ENCODE assay signal across 8 mouse cellular contexts in genomic region chr8:119862390-119862734, GRCm38 (mm10). TPM values are rescaled to one million over a fixed set of nuclear protein-coding genes. Genes with fewer than 3 reads are reported as not detected.
A peak's percentile ranks its signal among the peaks of the same experiment; 100 is the strongest.
DNase-seq lines count a peak whose midpoint lies in the region; ATAC-seq and TF ChIP-seq lines count a peak whose summit lies in the region.

No protein-coding gene starts in this region.

- H3K9ac ChIP-seq in embryonic facial prominence, embryonic 11.5 days (replicated peaks; ENCODE audit: low read length): peak overlapping the region; percentile 79
- peak overlapping the region; percentile 94 for H3K9ac ChIP-seq in hindbrain, embryonic 16.5 days (ENCODE audit: low read depth, low read length)
- H3K9ac ChIP-seq in midbrain, embryonic 16.5 days (ENCODE audit: low read depth, low read length): peak overlapping the region; percentile 86

- peak overlapping the region; percentile 77 for H3K27ac ChIP-seq in left cerebral cortex, adult 2 months
- H3K27ac ChIP-seq in embryonic facial prominence, embryonic 11.5 days (replicated peaks; ENCODE audit: low read depth, low read length): no peak overlapping the region
- H3K27ac ChIP-seq in hindbrain, embryonic 16.5 days (ENCODE audit: low read depth, low read length): peak overlapping the region; percentile 68
- H3K27ac ChIP-seq in midbrain, embryonic 16.5 days (ENCODE audit: low read length): peak overlapping the region; percentile 70

- H3K4me3 ChIP-seq in left cerebral cortex, adult 2 months: peak overlapping the region; percentile 97
- peak overlapping the region; percentile 71 for H3K4me3 ChIP-seq in embryonic facial prominence, embryonic 11.5 days (ENCODE audit: low read depth, low read length)
- H3K4me3 ChIP-seq in hindbrain, embryonic 16.5 days (ENCODE audit: low read length): peak overlapping the region; percentile 91
- peak overlapping the region; percentile 81 for H3K4me3 ChIP-seq in midbrain, embryonic 16.5 days (ENCODE audit: low read depth, low read length)

- intact Hi-C loops in left cerebral cortex, adult 2 months (cut with DNase I): loop anchor here (2.0 kb wide), 1 partner anchor 64 kb away; no protein-coding TSS in a partner anchor
- intact Hi-C loops in left cerebral cortex, postnatal 10 days (cut with DNase I): no loop called here

- H3K36me3 ChIP-seq in embryonic facial prominence, embryonic 11.5 days (replicated peaks; ENCODE audit: control insufficient read depth, insufficient read depth, low read depth, low read length): no peaks in the 10 kb centered on the region
- H3K36me3 ChIP-seq in hindbrain, embryonic 16.5 days (ENCODE audit: control insufficient read depth, insufficient read depth, low read length): no peaks in the 10 kb centered on the region
- no peaks in the 10 kb centered on the region for H3K36me3 ChIP-seq in midbrain, embryonic 16.5 days (ENCODE audit: control insufficient read depth, insufficient read depth, low read length)

- no peak for DNase-seq in left cerebral cortex, adult 2 months (ENCODE audit: extremely low spot score in 1 of 2, low spot score in 2 of 2)
- no peak for DNase-seq in left cerebral cortex, postnatal 10 days (ENCODE audit: extremely low spot score in 1 of 2, low spot score in 2 of 2)
- DNase-seq in embryonic facial prominence, embryonic 11.5 days (ENCODE audit: low spot score): peak; percentile 38
- no peak for DNase-seq in urinary bladder, postnatal 36 days (ENCODE audit: low spot score in 2 of 2)
- DNase-seq in adrenal gland, adult (ENCODE audit: inconsistent age in 2 of 2, low spot score in 1 of 2): no peak
- DNase-seq in ovary, postnatal 36 days (ENCODE audit: low spot score): no peak

- no peak for TF ChIP-seq CTCF in left cerebral cortex, adult 2 months (IDR thresholded peaks at IDR 0.05)

- no peaks in the 10 kb centered on the region for H3K9me3 ChIP-seq in embryonic facial prominence, embryonic 11.5 days (replicated peaks; ENCODE audit: control insufficient read depth, low read length)
- no peaks in the 10 kb centered on the region for H3K9me3 ChIP-seq in hindbrain, embryonic 16.5 days (ENCODE audit: control insufficient read depth, low read length)
- H3K9me3 ChIP-seq in midbrain, embryonic 16.5 days (replicated peaks; ENCODE audit: control insufficient read depth, low read length, poor library complexity, severe bottlenecking): no peaks in the 10 kb centered on the region

- peak overlapping the region; percentile 91 for H3K4me2 ChIP-seq in embryonic facial prominence, embryonic 11.5 days (ENCODE audit: low read depth, low read length)
- H3K4me2 ChIP-seq in hindbrain, embryonic 16.5 days (ENCODE audit: low read length): peak overlapping the region; percentile 87
- peak overlapping the region; percentile 72 for H3K4me2 ChIP-seq in midbrain, embryonic 16.5 days (ENCODE audit: low read length)

- 0 out of 2 replicates have a peak, but pooled peaks cover 4% of the 10 kb centered on the region for H3K27me3 ChIP-seq in embryonic facial prominence, embryonic 11.5 days (ENCODE audit: control insufficient read depth, insufficient read depth, low read length)
- H3K27me3 ChIP-seq in hindbrain, embryonic 16.5 days (replicated peaks; ENCODE audit: control insufficient read depth, insufficient read depth, low read length): no peaks in the 10 kb centered on the region
- H3K27me3 ChIP-seq in midbrain, embryonic 16.5 days (ENCODE audit: control insufficient read depth, insufficient read depth, low read depth, low read length): no peaks in the 10 kb centered on the region

- ATAC-seq in embryonic facial prominence, embryonic 11.5 days (replicated peaks; ENCODE audit: insufficient number of reproducible peaks, low FRiP score, low TSS enrichment, low read depth): no peak; the same call in 1 of the 2 replicates
- no peak for ATAC-seq in hindbrain, embryonic 16.5 days
- no peak; the same call in none of the 2 replicates for ATAC-seq in midbrain, embryonic 16.5 days

- 1% methylated on average over 19 of the region's 19 CpGs for WGBS in embryonic facial prominence, embryonic 11.5 days
- 0% methylated on average over 18 of the region's 19 CpGs for WGBS in hindbrain, embryonic 16.5 days
- 1% methylated on average over 19 of the region's 19 CpGs for WGBS in midbrain, embryonic 16.5 days

- no peaks in the 10 kb centered on the region for H3K4me1 ChIP-seq in embryonic facial prominence, embryonic 11.5 days (ENCODE audit: control insufficient read depth, insufficient read depth, low read length)
- H3K4me1 ChIP-seq in hindbrain, embryonic 16.5 days (ENCODE audit: control insufficient read depth, insufficient read depth, low read depth, low read length): peaks cover 15% of the 10 kb centered on the region
- peaks cover 13% of the 10 kb centered on the region for H3K4me1 ChIP-seq in midbrain, embryonic 16.5 days (ENCODE audit: control insufficient read depth, insufficient read depth, low read length)

RNA-seq across cellular contexts. Expression of gene Klhl36, which starts 0.3 kb away (rescaled TPM):
- total RNA-seq in left cerebral cortex, adult 2 months (2021): 1 to 10 TPM; 7.2 to 8.9 TPM
- total RNA-seq in left cerebral cortex, postnatal 10 days (2021): 1 to 10 TPM; 7.3 to 8.2 TPM
- 6.5 and 8.1 TPM in 2 replicates for polyA plus RNA-seq in embryonic facial prominence, embryonic 11.5 days (2014; fragmentation: Nextera tagmentation; extraction: Ambion mirVana)
- polyA plus RNA-seq in hindbrain, embryonic 16.5 days (2015; fragmentation: Nextera tagmentation; extraction: Ambion mirVana): 20.3 and 20.5 TPM in 2 replicates
- polyA plus RNA-seq in midbrain, embryonic 16.5 days (2015; fragmentation: Nextera tagmentation; extraction: Ambion mirVana): 16.6 and 18.5 TPM in 2 replicates

RNA-seq across cellular contexts. Expression of gene Cotl1, which starts 22.0 kb away (rescaled TPM):
- 10 to 100 TPM; 60.1 to 61.4 TPM for total RNA-seq in left cerebral cortex, adult 2 months (2021)
- total RNA-seq in left cerebral cortex, postnatal 10 days (2021): 100 to 1,000 TPM in 1 of 2 experiments, 10 to 100 TPM in 1; 96.5 to 100 TPM
- 321 and 363 TPM in 2 replicates for polyA plus RNA-seq in embryonic facial prominence, embryonic 11.5 days (2014; fragmentation: Nextera tagmentation; extraction: Ambion mirVana)
- 112 and 127 TPM in 2 replicates for polyA plus RNA-seq in hindbrain, embryonic 16.5 days (2015; fragmentation: Nextera tagmentation; extraction: Ambion mirVana)
- 126 and 139 TPM in 2 replicates for polyA plus RNA-seq in midbrain, embryonic 16.5 days (2015; fragmentation: Nextera tagmentation; extraction: Ambion mirVana)

RNA-seq across cellular contexts. Expression of gene Usp10, which starts 47.8 kb away (rescaled TPM):
- 10 to 100 TPM; 86.4 to 88.9 TPM for total RNA-seq in left cerebral cortex, adult 2 months (2021)
- total RNA-seq in left cerebral cortex, postnatal 10 days (2021): 100 to 1,000 TPM in 1 of 2 experiments, 10 to 100 TPM in 1; 94.5 to 114 TPM
- 142 and 143 TPM in 2 replicates for polyA plus RNA-seq in embryonic facial prominence, embryonic 11.5 days (2014; fragmentation: Nextera tagmentation; extraction: Ambion mirVana)
- polyA plus RNA-seq in hindbrain, embryonic 16.5 days (2015; fragmentation: Nextera tagmentation; extraction: Ambion mirVana): 120 and 152 TPM in 2 replicates
- 139 and 140 TPM in 2 replicates for polyA plus RNA-seq in midbrain, embryonic 16.5 days (2015; fragmentation: Nextera tagmentation; extraction: Ambion mirVana)

RNA-seq across cellular contexts. Expression of gene Gm20388, which starts 48.3 kb away (rescaled TPM):
- 1 to 10 TPM; 2.4 to 2.6 TPM for total RNA-seq in left cerebral cortex, adult 2 months (2021)
- 1 to 10 TPM; 4.4 to 9.0 TPM for total RNA-seq in left cerebral cortex, postnatal 10 days (2021)
- polyA plus RNA-seq in embryonic facial prominence, embryonic 11.5 days (2014; fragmentation: Nextera tagmentation; extraction: Ambion mirVana): 3.1 TPM in 1 of 2 replicates, not detected in the other
- polyA plus RNA-seq in hindbrain, embryonic 16.5 days (2015; fragmentation: Nextera tagmentation; extraction: Ambion mirVana): 9.8 and 12.4 TPM in 2 replicates
- polyA plus RNA-seq in midbrain, embryonic 16.5 days (2015; fragmentation: Nextera tagmentation; extraction: Ambion mirVana): 6.4 and 7.5 TPM in 2 replicates
